Mouse (Mus musculus) testis, adult 2 months (tissue): Measurements from ENCODE around the gene Padi1. TPM values are rescaled to one million over a fixed set of nuclear protein-coding genes. Genes with fewer than 3 reads are reported as not detected.

Source experiments
- H3K27ac ChIP-seq: fragments of 200-500 bp; 2 replicates; pipeline ENCODE4 v1.5.1; 2012; ENCODE audit warnings: low read depth, low read length; ENCODE audit not compliant: control insufficient read depth, insufficient read depth
- H3K27me3 ChIP-seq: fragments of 200-500 bp; 2 replicates; pipeline ENCODE4 v1.6.1; 2012; ENCODE audit warnings: mild to moderate bottlenecking, low read length, moderate library complexity; ENCODE audit not compliant: control insufficient read depth, insufficient read depth
- H3K36me3 ChIP-seq: fragments of 200-500 bp; 2 replicates; pipeline ENCODE4 v1.6.1; 2012; ENCODE audit warnings: mild to moderate bottlenecking, low read length; ENCODE audit not compliant: control insufficient read depth, insufficient read depth
- H3K4me1 ChIP-seq: fragments of 200-500 bp; 2 replicates; pipeline ENCODE4 v1.6.1; 2012; ENCODE audit warnings: low read length; ENCODE audit not compliant: control insufficient read depth, insufficient read depth
- H3K4me3 ChIP-seq: fragments of 200-500 bp; 2 replicates; pipeline ENCODE4 v1.5.1; 2012; ENCODE audit warnings: low read depth, mild to moderate bottlenecking, low read length, moderate library complexity, mixed read lengths; ENCODE audit not compliant: control insufficient read depth
- CTCF ChIP-seq: fragments of 200-500 bp; IDR thresholded peaks from 2 replicates; pipeline ENCODE4 v1.5.1; 2012; ENCODE audit warnings: low read depth, mild to moderate bottlenecking, inconsistent platforms, low read length, moderate library complexity; ENCODE audit not compliant: control insufficient read depth, insufficient read depth, insufficient replicate concordance
- POLR2A ChIP-seq: fragments of 200-500 bp; IDR thresholded peaks from 2 replicates; pipeline ENCODE4 v1.6.1; 2012; ENCODE audit warnings: low read depth, mild to moderate bottlenecking, inconsistent platforms, low read length, moderate library complexity; ENCODE audit not compliant: control insufficient read depth
- polyA plus RNA-seq: library from polyadenylated mRNA; depleted of rRNA; stranded (reverse); fragments of >200 nt; gene quantifications from 2 replicates; pipeline ENCODE4 v1.2.3, GENCODE M21; 2012

The Padi1 gene
- polyA plus RNA-seq, 1 experiment = 0.47 TPM

GRCm38 (mm10) chr4:140813358-140814185 is 32.0 kb downstream of the Padi1 start:
- TF ChIP-seq CTCF (no peak), POLR2A (no peak)
- Histone ChIP-seq H3K36me3 (no peaks in the 10 kb centered on the region), H3K27me3 (no peaks in the 10 kb centered on the region), H3K27ac (no peak overlapping the region), H3K4me3 (peak overlapping the region; percentile 47; the same call in 1 of the 2 replicates), H3K4me1 (peaks cover 20% of the 10 kb centered on the region)

- peaks cover 20% of the 10 kb centered on the region for H3K4me1 ChIP-seq
- H3K27me3 ChIP-seq = no peaks in the 10 kb centered on the region
- TF ChIP-seq CTCF (no peak), POLR2A (no peak)
- H3K4me3 ChIP-seq = no peak overlapping the region
- H3K36me3 ChIP-seq = no peaks in the 10 kb centered on the region
- no peak overlapping the region for H3K27ac ChIP-seq
Observed at GRCm38 (mm10) chr4:140812609-140813008, 33.0 kb downstream of the Padi1 start.

GRCm38 (mm10) chr4:140812191-140812590 is 33.4 kb downstream of the Padi1 start:
- H3K27me3 ChIP-seq = no peaks in the 10 kb centered on the region
- H3K4me1 ChIP-seq = peaks cover 20% of the 10 kb centered on the region
- TF ChIP-seq CTCF (no peak), POLR2A (no peak)
- no peak overlapping the region for H3K27ac ChIP-seq
- no peak overlapping the region for H3K4me3 ChIP-seq
- H3K36me3 ChIP-seq = no peaks in the 10 kb centered on the region

GRCm38 (mm10) chr4:140810458-140811260 is 34.9 kb downstream of the Padi1 start, which contains the start of gene Padi3:
Gene Padi3 (minus strand): TSS chr4:140810648.
- Histone ChIP-seq H3K4me1 (peaks cover 20% of the 10 kb centered on the region), H3K4me3 (peak within 1 kb of the TSS; percentile 27; the same call in 1 of the 2 replicates), H3K27ac (no peak within 1 kb of the TSS), H3K27me3 (no peaks in the 10 kb centered on the region), H3K36me3 (no peaks in the 10 kb centered on the region)
- no peak for TF ChIP-seq POLR2A
- TF ChIP-seq CTCF = no peak

- H3K27ac ChIP-seq = no peak overlapping the region
- no peaks in the 10 kb centered on the region for H3K27me3 ChIP-seq
- no peaks in the 10 kb centered on the region for H3K36me3 ChIP-seq
- H3K4me3 ChIP-seq = no peak overlapping the region
- no peak for TF ChIP-seq POLR2A
- TF ChIP-seq CTCF = no peak
- peaks cover 16% of the 10 kb centered on the region for H3K4me1 ChIP-seq
Observed at GRCm38 (mm10) chr4:140809118-140809517, 36.5 kb downstream of the Padi1 start.

DNA sequence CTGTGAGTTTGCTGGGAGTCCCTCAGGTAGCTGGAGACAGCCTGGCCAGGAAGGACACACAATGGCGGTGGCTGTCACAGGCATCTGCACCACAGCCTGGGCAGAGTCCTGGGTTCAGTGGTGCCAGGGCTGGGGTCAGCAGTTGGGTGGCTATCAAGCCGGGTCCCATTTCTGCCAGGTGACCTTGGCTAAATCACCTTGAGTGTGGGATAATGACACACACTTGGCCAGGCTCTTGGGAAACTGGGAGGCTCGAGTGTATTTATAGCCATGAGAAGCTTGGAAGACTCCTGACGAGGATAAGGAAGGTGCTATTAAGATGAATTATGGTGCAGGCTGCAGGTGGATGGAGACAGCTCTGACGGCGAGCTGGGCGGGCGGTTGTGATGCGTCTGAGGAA is 41.0 kb downstream of the Padi1 start:
- H3K4me1 ChIP-seq = no peaks in the 10 kb centered on the region
- H3K4me3 ChIP-seq = no peak overlapping the region
- H3K27me3 ChIP-seq = no peaks in the 10 kb centered on the region
- TF ChIP-seq POLR2A (no peak), CTCF (no peak)
- H3K27ac ChIP-seq = no peak overlapping the region
- no peaks in the 10 kb centered on the region for H3K36me3 ChIP-seq

DNA sequence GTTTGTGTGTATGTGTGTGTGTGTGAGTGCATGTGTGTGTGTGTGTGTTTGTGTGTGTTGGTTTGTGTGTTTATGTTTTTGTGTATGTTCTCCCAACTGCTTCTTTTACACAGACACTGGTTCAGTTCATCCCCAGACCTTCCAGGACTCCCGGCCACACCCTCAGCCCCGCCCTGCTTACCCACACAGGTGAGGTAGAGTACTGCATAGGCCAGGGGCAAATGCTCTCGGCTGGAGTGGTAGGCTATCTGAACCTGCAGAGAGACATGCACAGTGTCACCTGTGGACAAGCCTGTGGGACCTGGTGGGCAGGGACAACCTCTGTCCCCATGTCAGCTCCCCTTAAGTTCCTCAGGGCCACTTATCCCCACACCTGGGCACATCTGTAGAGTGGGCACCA is 44.2 kb downstream of the Padi1 start:
- no peak overlapping the region for H3K27ac ChIP-seq
- no peaks in the 10 kb centered on the region for H3K4me1 ChIP-seq
- no peak for TF ChIP-seq CTCF
- TF ChIP-seq POLR2A = no peak
- H3K36me3 ChIP-seq = no peaks in the 10 kb centered on the region
- no peak overlapping the region for H3K4me3 ChIP-seq
- no peaks in the 10 kb centered on the region for H3K27me3 ChIP-seq
